Mouse (Mus musculus): Measurements from ENCODE around the gene Pip5k1c.

Gene Pip5k1c

DNA sequence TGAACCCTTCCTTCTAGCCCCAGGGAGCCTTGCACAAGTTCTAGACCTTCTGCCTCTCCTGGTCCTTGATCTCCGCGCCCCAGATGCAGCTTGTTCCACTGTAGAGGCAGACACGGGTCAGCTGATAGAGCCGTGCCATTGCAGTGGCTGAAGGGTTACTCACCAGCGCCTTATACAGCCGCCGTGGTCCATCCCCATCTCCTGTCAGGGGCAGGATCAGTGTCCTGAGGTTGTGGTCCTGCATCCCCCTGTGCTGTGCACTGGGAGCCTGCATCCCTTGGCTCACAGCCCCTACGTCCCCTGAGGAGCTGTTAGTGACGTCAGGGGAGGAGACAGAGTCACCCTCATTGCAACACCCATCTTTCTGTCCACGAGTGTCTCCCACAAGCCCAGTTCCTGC is 10.5 kb downstream of the Pip5k1c start:
- DNase-seq, result no peak

GRCm38 (mm10) chr10:81303761-81304160 is 11.0 kb downstream of the Pip5k1c start:
- DNase-seq, result no peak

GRCm38 (mm10) chr10:81304597-81305238 is 12.0 kb downstream of the Pip5k1c start:
- peak; percentile 68 for DNase-seq

GRCm38 (mm10) chr10:81305663-81306062 is 12.9 kb downstream of the Pip5k1c start:
- DNase-seq, result no peak

- no peak for DNase-seq
Observed at GRCm38 (mm10) chr10:81306173-81306668, 13.5 kb downstream of the Pip5k1c start.

DNA sequence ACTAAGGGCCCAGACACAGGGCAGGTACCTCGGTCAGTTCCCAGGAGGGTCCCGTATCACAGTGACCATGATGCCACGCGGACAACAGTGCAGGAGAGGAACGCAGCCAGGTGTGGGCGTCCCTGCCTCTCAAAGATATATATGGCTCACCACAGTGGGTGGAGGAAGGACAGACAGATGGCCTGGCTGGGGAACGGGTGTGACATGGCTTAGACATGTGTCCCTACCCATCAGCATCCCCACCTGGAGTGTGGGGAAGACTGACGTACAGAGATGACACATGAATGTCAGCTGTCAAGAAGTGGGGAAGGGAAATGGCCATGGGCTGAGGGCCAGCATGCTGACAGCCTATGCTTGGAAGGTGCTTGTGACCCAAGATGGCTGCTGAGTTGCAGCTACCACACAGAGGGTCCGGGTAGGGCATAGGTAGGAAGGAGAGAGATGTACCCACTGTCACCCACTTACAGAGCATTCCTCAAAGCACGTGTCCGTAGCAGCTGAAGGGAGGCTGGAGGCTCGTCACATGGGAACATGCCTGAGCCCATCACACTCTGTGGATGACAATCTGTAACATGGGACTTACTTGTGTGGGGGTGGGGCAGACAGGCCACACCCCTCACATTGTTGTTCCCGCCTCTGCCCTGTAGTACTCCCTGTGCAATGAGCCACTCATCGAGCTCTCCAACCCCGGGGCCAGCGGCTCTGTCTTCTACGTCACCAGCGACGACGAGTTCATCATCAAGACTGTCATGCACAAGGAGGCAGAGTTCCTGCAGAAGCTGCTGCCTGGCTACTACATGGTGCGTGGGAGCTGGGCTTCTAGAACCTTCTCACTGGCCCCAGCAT is 14.3 kb downstream of the Pip5k1c start:
- no peak for DNase-seq

- no peak for DNase-seq
Observed at GRCm38 (mm10) chr10:81309571-81309970, 16.8 kb downstream of the Pip5k1c start.

- DNase-seq, result no peak
Observed at GRCm38 (mm10) chr10:81313581-81313980, 20.8 kb downstream of the Pip5k1c start.

DNA sequence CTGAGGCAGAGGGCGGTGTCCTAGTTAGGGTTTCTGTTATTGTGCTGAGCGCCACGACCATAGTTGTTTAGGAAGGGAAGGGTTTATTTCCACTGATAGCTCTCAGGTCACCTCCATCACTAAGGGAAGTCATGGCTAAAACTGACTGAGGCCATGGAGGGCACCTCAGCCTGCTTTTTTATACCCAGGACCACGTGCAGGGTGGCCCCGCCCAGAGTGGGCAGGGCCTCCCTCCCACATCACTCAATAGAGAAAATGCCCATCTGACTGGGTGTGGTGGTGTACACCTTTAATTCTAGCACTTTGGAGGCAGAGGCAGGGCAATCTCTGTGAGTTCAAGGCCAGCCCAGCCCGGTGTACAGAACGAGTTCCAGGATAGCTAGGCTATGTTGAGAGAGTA is 21.4 kb downstream of the Pip5k1c start:
- DNase-seq, result no peak

GRCm38 (mm10) chr10:81315587-81315986 is 22.8 kb downstream of the Pip5k1c start:
- no peak for DNase-seq

DNA sequence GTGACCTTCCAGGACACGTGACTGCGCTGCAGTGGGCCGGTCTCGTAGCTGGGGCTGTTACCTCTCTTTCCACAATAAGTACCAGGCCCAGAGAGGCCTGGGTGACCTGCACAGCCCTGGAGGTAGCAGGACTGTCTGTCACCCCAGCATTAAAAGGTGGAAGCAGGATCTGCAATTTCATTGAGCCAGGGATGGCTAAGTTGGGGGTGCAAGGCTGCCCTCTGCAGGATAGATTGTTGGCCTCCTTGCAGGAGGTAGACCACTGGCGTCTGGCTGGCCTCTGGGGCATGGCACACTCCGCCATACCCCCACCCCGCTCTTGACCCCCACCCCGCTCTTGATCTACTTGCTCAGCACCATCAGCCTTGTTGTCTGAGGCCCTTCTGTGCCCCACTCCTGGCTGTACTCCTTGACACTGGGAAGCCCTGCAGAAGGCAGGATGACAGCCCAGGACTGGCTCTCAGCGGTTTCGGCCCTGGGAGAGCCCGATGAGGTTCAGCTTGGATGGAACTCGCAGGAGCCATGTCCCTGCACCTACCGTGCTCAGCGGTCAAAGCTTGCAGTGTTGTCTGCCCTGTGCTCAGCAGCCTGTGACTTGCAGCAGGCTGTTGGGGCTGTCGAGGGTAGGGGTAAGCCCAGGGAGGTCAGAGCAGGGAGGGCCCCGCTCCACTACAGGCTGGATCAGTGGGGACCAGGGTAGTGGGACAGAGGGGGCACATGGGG is 23.7 kb downstream of the Pip5k1c start:
- DNase-seq, result no peak

GRCm38 (mm10) chr10:81317273-81317672 is 24.5 kb downstream of the Pip5k1c start:
- peak; percentile 79 for DNase-seq

DNA sequence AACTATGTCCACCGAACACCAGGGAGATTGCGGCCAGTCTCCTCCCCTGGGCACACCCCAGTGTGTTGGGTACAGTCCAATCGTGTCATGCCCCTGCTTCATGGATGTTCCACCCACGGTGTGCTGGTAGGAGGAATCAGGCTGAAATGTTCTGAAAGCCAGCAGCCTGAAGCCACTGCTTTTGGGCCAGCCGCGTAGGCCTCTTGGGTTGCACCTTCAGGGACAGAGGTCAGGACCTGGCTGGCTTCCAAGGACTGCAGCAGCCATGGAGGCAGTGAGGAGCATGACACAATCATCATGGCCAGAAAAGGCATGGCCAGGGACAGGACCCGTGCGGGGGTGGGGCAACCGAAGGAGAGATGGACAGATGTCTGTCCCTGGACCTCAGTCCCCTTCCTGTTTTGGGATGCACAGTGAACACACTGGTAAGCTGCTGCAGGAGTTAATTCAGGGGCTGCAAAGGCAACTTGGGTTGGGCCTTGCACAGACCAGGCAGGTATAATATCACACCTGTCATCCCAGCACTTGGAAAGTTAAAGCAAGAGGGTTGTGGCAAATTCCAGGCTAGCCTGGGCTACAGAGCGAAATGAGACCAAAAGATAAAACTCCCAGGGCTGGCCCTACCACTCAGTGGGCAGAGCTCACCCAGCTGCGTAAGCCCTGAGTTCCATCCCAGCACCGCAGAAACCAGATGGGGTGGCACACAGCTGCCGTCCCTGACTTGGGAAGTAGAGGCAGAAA is 26.0 kb downstream of the Pip5k1c start:
- DNase-seq, result no peak

DNA sequence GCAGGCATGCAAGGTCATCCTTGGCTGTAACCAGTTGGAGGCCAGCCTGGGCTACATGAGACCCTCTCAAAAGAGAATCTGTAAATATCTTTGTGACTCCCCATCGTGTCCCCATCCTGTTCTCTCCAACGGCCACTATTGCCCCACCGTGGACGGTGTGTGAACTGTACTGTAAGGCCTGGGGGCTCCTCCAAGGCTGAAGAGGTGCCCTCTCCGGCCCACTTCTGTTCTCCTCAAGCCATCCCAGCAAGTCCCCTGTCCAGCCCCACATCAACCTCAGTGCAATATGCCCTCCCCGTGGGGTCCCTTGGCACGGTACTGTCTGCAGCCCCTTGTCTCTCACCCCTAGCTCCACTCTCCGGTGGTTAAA is 26.6 kb downstream of the Pip5k1c start:
- no peak for DNase-seq

- peak; percentile 99 for DNase-seq
Observed at GRCm38 (mm10) chr10:81319741-81320549, 27.2 kb downstream of the Pip5k1c start.

DNA sequence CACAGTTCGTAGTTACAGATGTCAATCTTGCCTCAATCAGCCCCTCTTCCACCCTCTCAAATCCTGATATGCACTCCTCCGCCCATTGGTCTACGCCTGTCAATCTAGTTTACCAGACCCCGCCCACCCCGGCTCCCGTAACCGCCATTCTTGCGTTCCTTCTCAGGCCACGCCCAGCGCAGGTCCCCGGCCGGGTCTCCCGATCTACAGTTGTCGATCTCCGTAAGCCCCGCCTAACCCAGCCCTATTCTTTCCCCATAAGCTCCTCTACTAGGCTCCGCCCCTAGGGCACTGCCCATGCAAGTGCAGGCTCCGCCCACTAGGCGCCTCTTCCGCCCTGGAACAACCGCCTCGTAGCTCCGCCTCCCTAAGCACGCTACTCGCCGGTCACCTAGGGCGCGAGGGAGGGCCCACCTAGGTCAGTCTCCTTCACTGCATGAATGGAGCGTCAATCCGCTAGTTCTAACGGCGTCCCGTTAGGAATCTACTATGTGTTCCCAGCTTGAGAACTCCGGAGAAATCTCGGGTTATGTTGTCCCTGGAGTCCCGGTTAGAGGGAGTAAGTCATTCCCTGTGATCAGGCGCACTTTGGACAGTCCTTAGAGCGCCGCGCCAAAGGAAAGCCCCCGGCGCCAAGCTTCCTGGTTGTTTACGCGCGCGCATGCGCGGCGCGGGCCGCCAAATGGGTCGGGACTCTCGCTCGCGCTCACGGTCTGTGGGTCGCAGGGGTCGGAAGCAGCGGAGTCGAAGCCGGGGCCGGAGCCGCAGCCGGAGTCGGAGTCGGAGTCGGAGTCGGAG is 28.0 kb downstream of the Pip5k1c start, which contains the start of gene Cactin:
Cactin (plus strand) TSS at position 554 of the 798 bp plus-strand sequence.
- peak; percentile 100 for DNase-seq

DNA sequence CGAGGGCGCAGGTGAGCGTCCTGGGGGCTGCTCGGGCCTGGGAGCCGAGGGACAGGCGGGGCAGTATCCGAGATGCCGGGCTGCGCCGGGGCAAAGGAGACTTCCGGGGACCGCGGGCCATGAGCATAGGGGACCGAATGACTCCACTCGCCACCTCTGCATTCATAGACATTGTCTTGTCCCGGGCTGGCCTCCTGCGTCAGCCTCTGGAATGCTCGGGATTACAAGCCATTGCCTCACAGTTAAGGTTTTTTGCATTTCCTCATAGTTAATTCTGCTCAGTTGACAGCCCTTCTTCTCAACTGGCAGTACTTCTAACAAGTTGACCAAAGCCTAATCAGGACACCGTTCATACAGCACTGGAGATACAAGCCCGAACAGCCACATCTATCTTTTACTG is 28.7 kb downstream of the Pip5k1c start:
- no peak for DNase-seq

- no peak for DNase-seq
Observed at GRCm38 (mm10) chr10:81322444-81322843, 29.7 kb downstream of the Pip5k1c start.

DNA sequence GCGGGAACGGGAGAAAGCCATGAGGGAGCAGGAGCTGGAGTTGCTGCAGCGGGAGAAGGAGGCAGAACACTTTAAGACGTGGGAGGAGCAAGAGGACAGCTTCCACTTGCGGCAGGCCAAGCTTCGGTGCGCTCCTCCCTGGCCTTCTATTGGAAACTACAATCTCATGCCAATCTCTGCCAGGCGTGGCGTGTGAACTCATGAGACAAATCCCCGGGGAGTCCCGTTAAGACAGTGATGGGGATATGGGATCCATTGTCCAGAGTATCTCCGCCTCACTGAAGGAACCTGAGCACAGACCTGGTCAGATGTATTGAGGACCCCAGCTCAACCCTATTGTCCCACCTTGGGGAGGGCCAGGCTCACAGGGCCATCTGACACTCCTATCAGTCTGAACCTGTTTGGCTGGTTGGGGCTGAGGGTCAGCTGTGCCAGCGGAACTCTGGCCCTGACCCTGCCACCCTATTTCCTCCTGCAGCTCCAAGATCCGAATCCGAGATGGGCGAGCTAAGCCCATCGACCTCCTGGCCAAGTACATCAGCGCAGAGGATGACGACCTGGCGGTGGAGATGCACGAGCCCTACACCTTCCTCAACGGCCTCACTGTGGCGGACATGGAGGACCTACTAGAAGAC is 30.5 kb downstream of the Pip5k1c start:
- DNase-seq, result no peak

GRCm38 (mm10) chr10:81323791-81324530 is 31.2 kb downstream of the Pip5k1c start:
- no peak for DNase-seq

Measured in liver (tissue).